Comparison of ENCODE assay signal across 9 mouse cellular contexts in the genomic region with DNA sequence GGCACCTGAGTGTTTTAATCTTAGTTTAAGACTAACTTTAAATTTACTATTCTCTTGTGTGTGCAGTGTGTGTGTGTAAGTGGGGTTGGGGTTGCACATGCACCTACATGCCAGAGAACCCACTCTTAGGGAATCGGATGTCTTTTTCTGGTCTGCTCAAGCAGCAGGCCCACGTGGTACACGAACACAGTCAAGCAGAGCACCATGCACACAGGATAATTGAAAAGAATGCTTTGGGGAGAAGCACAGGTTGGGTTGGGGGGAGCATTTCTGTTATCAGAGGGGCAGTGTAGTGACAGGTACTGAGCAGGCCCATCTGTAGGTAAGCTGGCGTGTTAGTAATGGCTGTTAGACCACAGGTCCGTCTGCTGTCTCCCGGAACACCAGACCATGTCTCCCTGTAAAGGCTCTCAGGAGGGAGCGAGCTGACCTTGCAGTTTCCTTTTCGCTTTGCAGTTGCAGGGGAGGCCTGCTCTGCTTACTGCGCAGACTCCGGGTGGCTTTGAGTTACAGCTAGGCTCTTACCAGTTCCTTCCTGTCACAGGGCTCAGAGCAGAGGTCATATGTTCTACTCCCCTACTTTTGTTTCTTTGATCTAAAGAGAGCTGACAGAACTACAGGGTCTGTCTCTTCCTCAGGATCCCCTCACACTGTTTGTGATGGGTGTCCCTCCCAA. TPM values are rescaled to one million over a fixed set of nuclear protein-coding genes. Genes with fewer than 3 reads are reported as not detected.
DNase-seq lines count a peak whose midpoint lies in the region; ATAC-seq and TF ChIP-seq lines count a peak whose summit lies in the region.
"Had no signal": no experiment of that assay in that cellular context is flagged by ENCODE, and none has a peak within 500 bp of the region (broad histone marks: within the 10 kb centered on the region; RNA-seq: fewer than 3 reads in every experiment).

No protein-coding gene starts in this region.

- H3K4me3 ChIP-seq in heart, adult 2 months = no peak overlapping the region
- no peak overlapping the region for H3K4me3 ChIP-seq in heart, embryonic 10.5 days
- no peak overlapping the region for H3K4me3 ChIP-seq in heart, embryonic 12.5 days

- H3K27me3 ChIP-seq in heart, adult 2 months (ENCODE audit: control insufficient read depth, insufficient read depth, low read length) = no peaks in the 10 kb centered on the region
- H3K27me3 ChIP-seq in heart, embryonic 10.5 days (ENCODE audit: insufficient read depth, poor library complexity, severe bottlenecking) = no peaks in the 10 kb centered on the region
- H3K27me3 ChIP-seq in heart, embryonic 12.5 days (replicated peaks) = no peaks in the 10 kb centered on the region

- peaks cover 2% of the 10 kb centered on the region; the same call in 1 of the 2 replicates for H3K4me1 ChIP-seq in heart, adult 2 months (ENCODE audit: control insufficient read depth, insufficient read depth, low read length)
- H3K4me1 ChIP-seq in heart, embryonic 10.5 days = peaks cover 19% of the 10 kb centered on the region
- H3K4me1 ChIP-seq in heart, embryonic 12.5 days (replicated peaks) = peaks cover 26% of the 10 kb centered on the region

- intact Hi-C loops in heart, adult 2 months (cut with DNase I) = no loop called here
- intact Hi-C loops in left cerebral cortex, postnatal 36 days (cut with DNase I) = no loop called here

- no peak for ATAC-seq in heart, embryonic 12.5 days (ENCODE audit: insufficient number of reproducible peaks, low FRiP score)
- peak; percentile 84 for ATAC-seq in monocyte, adult 5-6 weeks (replicated peaks; ENCODE audit: insufficient number of reproducible peaks, low FRiP score, low TSS enrichment, poor library complexity, severe bottlenecking)

- H3K27ac ChIP-seq in heart, adult 2 months = no peak overlapping the region
- no peak overlapping the region; the same call in 1 of the 2 replicates for H3K27ac ChIP-seq in heart, embryonic 10.5 days
- H3K27ac ChIP-seq in heart, embryonic 12.5 days (ENCODE audit: poor library complexity, severe bottlenecking) = peak overlapping the region; percentile 56

- H3K9ac ChIP-seq in heart, adult 2 months (ENCODE audit: low read depth, low read length) = no peak overlapping the region
- no peak overlapping the region; the same call in 1 of the 2 replicates for H3K9ac ChIP-seq in heart, embryonic 12.5 days

- no peak for TF ChIP-seq CTCF in heart, adult 2 months (IDR thresholded peaks at IDR 0.05)

- no peak for TF ChIP-seq EP300 in heart, adult 2 months (IDR thresholded peaks at IDR 0.05; ENCODE audit: insufficient read depth, low read depth, low read length)

- peaks cover 2% of the 10 kb centered on the region; the same call in 1 of the 2 replicates for H3K36me3 ChIP-seq in heart, adult 2 months (ENCODE audit: control insufficient read depth, insufficient read depth, low read length)
- H3K36me3 ChIP-seq in heart, embryonic 10.5 days = peaks cover 4% of the 10 kb centered on the region; the same call in 1 of the 2 replicates
- peaks cover 10% of the 10 kb centered on the region; the same call in 1 of the 2 replicates for H3K36me3 ChIP-seq in heart, embryonic 12.5 days

- TF ChIP-seq POLR2A in heart, adult 2 months (IDR thresholded peaks at IDR 0.05; ENCODE audit: insufficient read depth, low read depth, low read length) = no peak

- H3K4me2 ChIP-seq in heart, embryonic 12.5 days = peak overlapping the region; percentile 26; the same call in 1 of the 2 replicates

- peaks cover 5% of the 10 kb centered on the region for H3K79me2 ChIP-seq in heart, adult 2 months (replicated peaks; ENCODE audit: control insufficient read depth, insufficient read depth, low read length)

- peak; percentile 46 to 67 for DNase-seq in heart, adult 2 months
- DNase-seq in heart, embryonic 10.5 days (ENCODE audit: low spot score) = no peak
- DNase-seq in adrenal gland, adult (ENCODE audit: inconsistent age in 2 of 2, low spot score in 1 of 2) = peak; percentile 71 to 85
- DNase-seq in kidney, postnatal 36 days = peak; percentile 86 to 87
- no peak for DNase-seq in Muller cell, postnatal 12 days (ENCODE audit: inconsistent ontology term)
- no peak for DNase-seq in left cerebral cortex, postnatal 36 days (ENCODE audit: low spot score in 2 of 2)

- H3K9me3 ChIP-seq in heart, embryonic 10.5 days = no peaks in the 10 kb centered on the region
- no peaks in the 10 kb centered on the region for H3K9me3 ChIP-seq in heart, embryonic 12.5 days (replicated peaks)
- H3K9me3 ChIP-seq: G1E had no signal

- WGBS in heart, adult 2 months = 61% methylated on average over 10 of the region's 10 CpGs
- WGBS in heart, embryonic 10.5 days = 75% methylated on average over 10 of the region's 10 CpGs
- 58% methylated on average over 10 of the region's 10 CpGs for WGBS in heart, embryonic 12.5 days

RNA-seq across cellular contexts. Expression of a gene that starts 32.5 kb away (rescaled TPM):
- 10 to 100 TPM; 13.9 to 14.8 TPM for total RNA-seq in heart, adult 2 months (2021)
- polyA plus RNA-seq in heart, adult 2 months (2012; rRNA removed) = 5.9 and 9.9 TPM in 2 replicates
- 6.5 and 9.2 TPM in 2 replicates for polyA plus RNA-seq in heart, embryonic 10.5 days (2016; fragmentation: Nextera tagmentation; extraction: Ambion mirVana)
- polyA plus RNA-seq in heart, embryonic 12.5 days (2016; fragmentation: Nextera tagmentation; extraction: Ambion mirVana) = 8.8 and 9.2 TPM in 2 replicates
- 12.4 to 20.5 TPM (median 14.2 TPM) in 3 replicates for total RNA-seq in monocyte, adult 5-6 weeks (2017)
- total RNA-seq in left cerebral cortex, postnatal 36 days (2021) = 10 to 100 TPM; 14.5 to 18.7 TPM

Comparison
In these comparisons a context has a peak if more than half of its experiments do, and no peak if none do; other contexts are left out.
1. DNase-seq: peak in heart, adult 2 months (2 of 2), adrenal gland, adult (2 of 2) and kidney, postnatal 36 days (2 of 2); none in heart, embryonic 10.5 days (single experiment), Muller cell, postnatal 12 days (single experiment) and left cerebral cortex, postnatal 36 days (0 of 2).